Mouse (Mus musculus): ENCODE measurements around the gene Atp5b. TPM values are rescaled to one million over a fixed set of nuclear protein-coding genes. Genes with fewer than 3 reads are reported as not detected.
"Not testable (repeated sequence)": the region's sequence is repeated elsewhere in the genome, so short reads cannot be mapped to it uniquely, and the experiment has no call there.

Atp5b gene
- polyA plus RNA-seq, 1 experiment from 2014 or later, result 2,764 TPM

- peak overlapping the region; percentile 53 for H3K4me2 ChIP-seq (replicated peaks; ENCODE audit: low read depth, low read length)
- H3K9me3 ChIP-seq (ENCODE audit: control insufficient read depth, low read length), result no peaks in the 10 kb centered on the region
- under 1% methylated on average over 58 of the region's 62 CpGs for WGBS
- peak overlapping the region; percentile 93 for H3K27ac ChIP-seq (ENCODE audit: low read depth, low read length)
- ATAC-seq (ENCODE audit: low FRiP score, low TSS enrichment), result peak; percentile 25
- peaks cover 10% of the 10 kb centered on the region; the same call in 1 of the 2 replicates for H3K36me3 ChIP-seq (ENCODE audit: control insufficient read depth, insufficient read depth, low read length)
- peak overlapping the region; percentile 89 for H3K9ac ChIP-seq (ENCODE audit: low read depth, low read length)
- H3K4me3 ChIP-seq (ENCODE audit: low read length), result peak overlapping the region; percentile 98
- no peaks in the 10 kb centered on the region for H3K27me3 ChIP-seq (ENCODE audit: control insufficient read depth, insufficient read depth, low read length)
- H3K4me1 ChIP-seq (ENCODE audit: control insufficient read depth, insufficient read depth, low read length), result peaks cover 6% of the 10 kb centered on the region; the same call in 1 of the 2 replicates
Observed at GRCm38 (mm10) chr10:128059207-128059981, 23.7 kb upstream of the Atp5b start.

DNA sequence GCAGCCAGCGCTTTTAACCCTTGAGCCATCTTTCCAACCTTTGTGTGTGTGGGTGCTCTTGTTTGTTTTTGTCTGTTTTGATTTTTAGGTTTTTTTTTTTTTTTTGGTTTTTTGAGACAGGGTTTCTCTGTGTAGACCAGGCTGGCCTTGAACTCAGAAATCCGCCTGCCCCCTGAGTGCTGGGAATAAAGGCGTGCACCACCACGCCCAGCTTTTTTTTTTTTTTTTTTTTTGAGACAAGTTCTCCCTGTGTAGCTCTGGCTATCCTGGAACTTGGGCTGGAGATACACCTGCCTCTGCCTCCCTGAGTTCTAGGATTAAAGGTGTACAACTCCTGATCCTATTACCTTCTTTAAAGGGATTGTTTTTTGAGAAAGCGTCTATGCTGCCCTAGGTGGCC is 22.0 kb upstream of the Atp5b start:
- Histone ChIP-seq H3K36me3 (ENCODE audit: control insufficient read depth, insufficient read depth, low read length) (peaks cover 10% of the 10 kb centered on the region; the same call in 1 of the 2 replicates), H3K9ac (ENCODE audit: low read depth, low read length) (no peak overlapping the region; the same call in 1 of the 2 replicates), H3K4me3 (ENCODE audit: low read length) (peak overlapping the region; percentile 98; the same call in 1 of the 2 replicates), H3K27ac (ENCODE audit: low read depth, low read length) (no peak overlapping the region), H3K4me1 (ENCODE audit: control insufficient read depth, insufficient read depth, low read length) (peaks cover 6% of the 10 kb centered on the region; the same call in 1 of the 2 replicates), H3K9me3 (ENCODE audit: control insufficient read depth, low read length) (no peaks in the 10 kb centered on the region), H3K4me2 (replicated peaks; ENCODE audit: low read depth, low read length) (peak overlapping the region; percentile 53), H3K27me3 (ENCODE audit: control insufficient read depth, insufficient read depth, low read length) (no peaks in the 10 kb centered on the region)
- 82% methylated on average over 5 of the region's 5 CpGs for WGBS
- ATAC-seq (ENCODE audit: low FRiP score, low TSS enrichment), result no peak

- Histone ChIP-seq H3K4me2 (replicated peaks; ENCODE audit: low read depth, low read length) (no peak overlapping the region), H3K27me3 (ENCODE audit: control insufficient read depth, insufficient read depth, low read length) (no peaks in the 10 kb centered on the region), H3K4me1 (ENCODE audit: control insufficient read depth, insufficient read depth, low read length) (peaks cover 6% of the 10 kb centered on the region; the same call in 1 of the 2 replicates), H3K27ac (ENCODE audit: low read depth, low read length) (no peak overlapping the region), H3K9me3 (ENCODE audit: control insufficient read depth, low read length) (no peaks in the 10 kb centered on the region), H3K9ac (ENCODE audit: low read depth, low read length) (no peak overlapping the region), H3K4me3 (ENCODE audit: low read length) (no peak overlapping the region), H3K36me3 (ENCODE audit: control insufficient read depth, insufficient read depth, low read length) (peaks cover 10% of the 10 kb centered on the region; the same call in 1 of the 2 replicates)
- 95% methylated on average over 6 of the region's 6 CpGs for WGBS
- ATAC-seq (ENCODE audit: low FRiP score, low TSS enrichment), result no peak
Observed at GRCm38 (mm10) chr10:128062221-128062989, 20.7 kb upstream of the Atp5b start.

DNA sequence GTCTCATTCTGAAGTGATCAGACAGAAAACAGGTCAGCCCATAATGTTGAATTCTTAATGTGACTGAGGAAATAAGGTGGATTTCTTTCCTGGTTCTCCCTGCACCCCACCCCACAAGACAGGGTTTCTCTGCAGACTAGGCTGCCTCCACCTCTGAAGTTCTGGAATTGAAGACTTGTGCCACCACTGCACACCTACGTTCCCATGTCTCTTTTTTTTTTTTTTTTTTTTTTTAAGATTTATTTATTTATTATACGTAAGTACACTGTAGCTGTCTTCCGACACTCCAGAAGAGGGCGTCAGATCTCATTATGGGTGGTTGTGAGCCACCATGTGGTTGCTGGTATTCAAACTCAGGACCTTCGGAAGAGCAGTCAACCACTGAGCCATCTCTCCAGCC is 17.0 kb upstream of the Atp5b start:
- 86% methylated on average over 5 of the region's 5 CpGs for WGBS
- no peaks in the 10 kb centered on the region for H3K27me3 ChIP-seq (ENCODE audit: control insufficient read depth, insufficient read depth, low read length)
- no peaks in the 10 kb centered on the region for H3K9me3 ChIP-seq (ENCODE audit: control insufficient read depth, low read length)
- H3K36me3 ChIP-seq (ENCODE audit: control insufficient read depth, insufficient read depth, low read length), result peaks cover 32% of the 10 kb centered on the region
- no peak for ATAC-seq (ENCODE audit: low FRiP score, low TSS enrichment)
- no peak overlapping the region for H3K4me3 ChIP-seq (ENCODE audit: low read length)
- H3K4me1 ChIP-seq (ENCODE audit: control insufficient read depth, insufficient read depth, low read length), result no peaks in the 10 kb centered on the region
- H3K9ac ChIP-seq (ENCODE audit: low read depth, low read length), result no peak overlapping the region
- H3K4me2 ChIP-seq (replicated peaks; ENCODE audit: low read depth, low read length), result no peak overlapping the region
- no peak overlapping the region for H3K27ac ChIP-seq (ENCODE audit: low read depth, low read length)

- Histone ChIP-seq H3K27me3 (ENCODE audit: control insufficient read depth, insufficient read depth, low read length) (no peaks in the 10 kb centered on the region), H3K27ac (ENCODE audit: low read depth, low read length) (no peak overlapping the region), H3K9me3 (ENCODE audit: control insufficient read depth, low read length) (no peaks in the 10 kb centered on the region), H3K4me3 (ENCODE audit: low read length) (no peak overlapping the region), H3K36me3 (ENCODE audit: control insufficient read depth, insufficient read depth, low read length) (peaks cover 54% of the 10 kb centered on the region), H3K4me2 (replicated peaks; ENCODE audit: low read depth, low read length) (no peak overlapping the region), H3K9ac (ENCODE audit: low read depth, low read length) (no peak overlapping the region), H3K4me1 (ENCODE audit: control insufficient read depth, insufficient read depth, low read length) (no peaks in the 10 kb centered on the region)
- WGBS, result 93% methylated on average over 4 of the region's 4 CpGs
- no peak for ATAC-seq (ENCODE audit: low FRiP score, low TSS enrichment)
Observed at GRCm38 (mm10) chr10:128069201-128069600, 13.9 kb upstream of the Atp5b start.

DNA sequence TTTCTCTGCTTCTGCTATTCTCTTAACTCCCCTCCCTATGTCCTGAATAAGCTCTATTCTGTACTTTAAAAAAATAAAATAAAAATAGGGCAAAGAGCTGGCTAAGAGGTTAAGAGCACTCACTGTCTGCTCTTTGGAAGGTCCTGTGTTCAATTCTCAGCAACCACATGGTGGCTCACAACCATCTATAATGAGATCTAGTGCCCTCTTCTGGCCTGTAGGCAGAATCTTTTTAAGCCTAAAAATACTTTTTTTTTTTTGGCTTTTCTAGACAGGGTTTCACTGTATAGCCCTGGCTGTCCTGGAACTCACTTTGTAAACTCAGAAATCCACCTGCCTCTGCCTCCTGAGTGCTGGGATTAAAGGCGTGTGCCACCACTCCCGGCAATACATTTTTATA is 12.6 kb upstream of the Atp5b start:
- 97% methylated on average over 2 of the region's 2 CpGs for WGBS
- H3K4me1 ChIP-seq (ENCODE audit: control insufficient read depth, insufficient read depth, low read length); H3K9me3 ChIP-seq (ENCODE audit: control insufficient read depth, low read length); H3K4me2 ChIP-seq (replicated peaks; ENCODE audit: low read depth, low read length); H3K9ac ChIP-seq (ENCODE audit: low read depth, low read length); H3K27me3 ChIP-seq (ENCODE audit: control insufficient read depth, insufficient read depth, low read length); H3K4me3 ChIP-seq (ENCODE audit: low read length); ATAC-seq (ENCODE audit: low FRiP score, low TSS enrichment); H3K27ac ChIP-seq (ENCODE audit: low read depth, low read length): not testable (repeated sequence)
- H3K36me3 ChIP-seq (ENCODE audit: control insufficient read depth, insufficient read depth, low read length), result peaks cover 63% of the 10 kb centered on the region

DNA sequence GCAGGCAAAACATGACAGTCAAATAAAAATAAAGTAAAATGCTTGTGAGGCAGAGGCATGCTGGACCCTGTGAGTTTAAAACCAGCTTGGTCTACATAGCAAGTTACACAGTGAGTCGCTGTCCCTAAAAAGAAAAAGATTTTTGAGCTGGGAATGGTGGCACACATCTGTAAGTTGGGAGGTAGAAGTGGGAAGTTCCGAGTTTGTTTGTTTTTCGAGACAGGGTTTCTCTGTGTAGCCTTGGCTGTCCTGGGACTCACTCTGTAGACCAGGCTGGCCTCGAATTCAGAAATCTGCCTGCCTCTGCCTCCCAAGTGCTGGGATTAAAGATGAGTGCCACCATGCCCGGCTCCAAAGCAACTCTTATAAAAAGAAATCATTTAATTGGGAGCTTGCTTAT is 4.8 kb upstream of the Atp5b start:
- not testable (repeated sequence) for H3K27ac ChIP-seq (ENCODE audit: low read depth, low read length); H3K27me3 ChIP-seq (ENCODE audit: control insufficient read depth, insufficient read depth, low read length); H3K9me3 ChIP-seq (ENCODE audit: control insufficient read depth, low read length); ATAC-seq (ENCODE audit: low FRiP score, low TSS enrichment); H3K4me3 ChIP-seq (ENCODE audit: low read length); H3K4me2 ChIP-seq (replicated peaks; ENCODE audit: low read depth, low read length); H3K9ac ChIP-seq (ENCODE audit: low read depth, low read length); H3K4me1 ChIP-seq (ENCODE audit: control insufficient read depth, insufficient read depth, low read length)
- WGBS, result 80% methylated on average over 5 of the region's 5 CpGs
- H3K36me3 ChIP-seq (ENCODE audit: control insufficient read depth, insufficient read depth, low read length), result peaks cover 32% of the 10 kb centered on the region

DNA sequence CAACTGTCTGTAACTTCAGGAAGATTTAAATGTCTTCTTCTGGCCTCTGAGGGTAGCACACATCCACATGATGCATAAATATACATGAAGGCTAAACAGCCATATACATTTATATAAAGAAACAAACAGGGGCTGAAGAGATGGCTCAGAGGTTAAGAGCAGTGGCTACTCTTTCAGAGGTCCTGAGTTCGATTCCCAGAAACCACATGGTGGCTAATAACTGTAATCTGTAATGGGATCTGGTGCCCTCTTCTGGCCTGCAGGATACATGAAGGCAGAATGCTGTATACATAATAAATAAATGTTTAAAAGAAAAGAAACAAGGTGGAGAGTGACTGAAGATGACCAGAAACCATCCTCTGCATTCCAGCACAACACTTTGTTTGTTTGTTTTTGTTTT is 2.6 kb upstream of the Atp5b start:
- no peak for ATAC-seq (ENCODE audit: low FRiP score, low TSS enrichment)
- no peaks in the 10 kb centered on the region for H3K9me3 ChIP-seq (ENCODE audit: control insufficient read depth, low read length)
- H3K9ac ChIP-seq (ENCODE audit: low read depth, low read length), result no peak overlapping the region

More for the DNA sequence above, 2.6 kb upstream of the Atp5b start:
- Histone ChIP-seq H3K4me3 (ENCODE audit: low read length) (no peak overlapping the region), H3K36me3 (ENCODE audit: control insufficient read depth, insufficient read depth, low read length) (peaks cover 27% of the 10 kb centered on the region), H3K27ac (ENCODE audit: low read depth, low read length) (no peak overlapping the region), H3K4me1 (ENCODE audit: control insufficient read depth, insufficient read depth, low read length) (no peaks in the 10 kb centered on the region; the same call in 1 of the 2 replicates), H3K4me2 (replicated peaks; ENCODE audit: low read depth, low read length) (no peak overlapping the region), H3K27me3 (ENCODE audit: control insufficient read depth, insufficient read depth, low read length) (no peaks in the 10 kb centered on the region)
- 84% methylated on average over 1 of the region's 1 CpGs for WGBS

All from kidney, embryonic 14.5 days (tissue).